Mouse (Mus musculus): Measurements from ENCODE around the gene Bag5. TPM values are rescaled to one million over a fixed set of nuclear protein-coding genes. Genes with fewer than 3 reads are reported as not detected.

The Bag5 gene
- polyA plus RNA-seq, 1 experiment from 2014 or later: 16.7 TPM

- Histone ChIP-seq H3K4me3 (ENCODE audit: low read depth, low read length) (no peak overlapping the region), H3K4me1 (ENCODE audit: insufficient read depth) (no peaks in the 10 kb centered on the region), H3K27ac (ENCODE audit: low read depth) (no peak overlapping the region), H3K27me3 (ENCODE audit: insufficient read depth, low read length) (no peaks in the 10 kb centered on the region), H3K9me3 (ENCODE audit: low read length) (no peaks in the 10 kb centered on the region), H3K9ac (replicated peaks) (no peak overlapping the region), H3K36me3 (replicated peaks; ENCODE audit: insufficient read depth, low read length) (peaks cover 8% of the 10 kb centered on the region), H3K4me2 (ENCODE audit: low read depth, low read length) (no peak overlapping the region)
- 100% methylated on average over 1 of the region's 1 CpGs for WGBS (ENCODE audit: insufficient replicate concordance)
- DNase-seq (no peak), ATAC-seq (no peak)
- TF ChIP-seq EP300 (IDR thresholded peaks at IDR 0.05; ENCODE audit: low read depth) (no peak), CTCF (IDR thresholded peaks at IDR 0.05; ENCODE audit: low read depth) (no peak)
Observed at GRCm38 (mm10) chr12:111660628-111661027, 52.4 kb downstream of the Bag5 start.

Other genes starting within 250 kb of the Bag5 start
- 0.49 and 0.54 TPM in 2 replicates for gene Gm266, start 227.4 kb downstream of the Bag5 start, polyA plus RNA-seq (2015; fragmentation: Nextera tagmentation; extraction: Ambion mirVana)
- gene Eif5, start 175.2 kb downstream of the Bag5 start, polyA plus RNA-seq (2015; fragmentation: Nextera tagmentation; extraction: Ambion mirVana): 520 and 559 TPM in 2 replicates
- gene Mark3, start 138.7 kb downstream of the Bag5 start, polyA plus RNA-seq (2015; fragmentation: Nextera tagmentation; extraction: Ambion mirVana): 9.5 and 11.0 TPM in 2 replicates
- 28.1 and 32.7 TPM in 2 replicates for gene Ckb, start 40.9 kb downstream of the Bag5 start, polyA plus RNA-seq (2015; fragmentation: Nextera tagmentation; extraction: Ambion mirVana)
- gene Trmt61a, start 35.2 kb downstream of the Bag5 start, polyA plus RNA-seq (2015; fragmentation: Nextera tagmentation; extraction: Ambion mirVana): 4.3 and 5.7 TPM in 2 replicates
- 21.5 and 22.1 TPM in 2 replicates for gene Apopt1, start within 50 bp of the Bag5 start, polyA plus RNA-seq (2015; fragmentation: Nextera tagmentation; extraction: Ambion mirVana)
- gene Klc1, start 45.6 kb upstream of the Bag5 start, polyA plus RNA-seq (2015; fragmentation: Nextera tagmentation; extraction: Ambion mirVana): 9.6 and 10.7 TPM in 2 replicates
- 2.0 and 2.1 TPM in 2 replicates for gene Xrcc3, start 100.6 kb upstream of the Bag5 start, polyA plus RNA-seq (2015; fragmentation: Nextera tagmentation; extraction: Ambion mirVana)
- gene Zfyve21, start 100.9 kb upstream of the Bag5 start, polyA plus RNA-seq (2015; fragmentation: Nextera tagmentation; extraction: Ambion mirVana): 53.3 and 60.0 TPM in 2 replicates
- gene Ppp1r13b, start 194.9 kb upstream of the Bag5 start, polyA plus RNA-seq (2015; fragmentation: Nextera tagmentation; extraction: Ambion mirVana): 4.3 and 4.5 TPM in 2 replicates

Measured in liver, postnatal 0 days (tissue).